Mouse (Mus musculus) frontal cortex, adult (tissue): Measurements from ENCODE around the gene Cggbp1.

Experiments
- ATAC-seq: cut with Nextera tagmentation; 2 replicates; pipeline ENCODE4 v1.9.2; 2017; ENCODE audit warnings: mild to moderate bottlenecking, moderate library complexity, mixed read lengths; ENCODE audit not compliant: low TSS enrichment

Cggbp1 gene

DNA sequence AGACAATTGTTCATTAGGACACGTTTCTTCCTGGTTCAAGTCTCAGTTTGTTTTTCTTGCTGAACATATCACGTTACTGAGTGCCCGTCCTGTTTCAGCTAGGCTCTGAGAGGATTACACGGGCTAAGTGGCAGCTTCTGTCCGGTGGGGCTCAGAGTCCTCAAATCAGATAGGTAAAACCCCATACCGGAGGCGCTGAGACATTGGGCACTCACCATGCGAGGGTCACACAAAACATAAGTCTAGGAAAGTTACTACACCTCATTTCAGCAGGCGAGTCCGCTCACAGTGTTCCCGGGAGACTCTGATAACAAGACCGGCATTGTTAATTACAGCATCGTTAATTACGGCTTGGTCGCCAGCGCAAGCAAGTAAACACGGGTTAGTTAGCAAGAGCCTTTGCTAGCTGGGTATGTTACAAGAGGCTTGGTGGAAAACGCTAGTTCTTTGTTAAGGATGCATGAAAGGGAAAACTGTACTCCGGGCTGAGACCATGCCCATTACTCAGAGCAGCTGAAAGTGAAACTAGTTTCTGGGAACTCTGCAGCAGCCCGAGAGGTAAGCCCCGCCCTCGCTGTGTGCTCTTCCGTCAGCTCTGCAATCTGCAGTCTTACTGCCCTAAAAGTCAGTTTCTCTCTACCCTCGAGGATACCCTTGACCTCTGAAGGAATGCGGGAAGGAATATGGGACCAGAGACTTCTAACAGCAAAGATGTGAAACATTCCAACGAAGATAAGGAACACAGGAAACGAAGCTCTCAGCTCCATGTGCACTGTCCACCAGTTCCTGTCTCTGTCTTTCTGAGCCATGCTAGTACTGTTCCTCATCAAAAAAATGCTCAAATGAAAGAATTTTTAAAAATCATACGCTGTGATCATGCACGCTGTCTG, 21.9 kb downstream of the Cggbp1 start:
- ATAC-seq, result peak; percentile 98

DNA sequence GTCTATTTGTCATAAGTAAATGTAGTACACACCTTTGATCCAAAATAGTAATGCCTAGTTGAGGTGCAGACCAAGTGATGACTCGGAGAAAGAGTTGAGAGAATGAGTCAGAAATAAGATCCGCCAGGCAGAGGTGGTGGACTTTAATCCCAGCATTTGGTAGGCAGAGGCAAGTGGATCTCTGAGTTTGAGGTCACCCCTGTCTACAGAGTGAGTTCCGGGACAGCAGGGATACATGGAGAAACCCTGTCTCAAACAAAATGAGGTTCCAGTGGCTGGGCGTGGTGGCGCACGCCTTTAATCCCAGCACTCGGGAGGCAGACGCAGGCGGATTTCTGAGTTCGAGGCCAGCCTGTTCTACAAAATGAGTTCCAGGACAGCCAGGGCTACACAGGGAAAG, 23.6 kb downstream of the Cggbp1 start:
- no peak for ATAC-seq

DNA sequence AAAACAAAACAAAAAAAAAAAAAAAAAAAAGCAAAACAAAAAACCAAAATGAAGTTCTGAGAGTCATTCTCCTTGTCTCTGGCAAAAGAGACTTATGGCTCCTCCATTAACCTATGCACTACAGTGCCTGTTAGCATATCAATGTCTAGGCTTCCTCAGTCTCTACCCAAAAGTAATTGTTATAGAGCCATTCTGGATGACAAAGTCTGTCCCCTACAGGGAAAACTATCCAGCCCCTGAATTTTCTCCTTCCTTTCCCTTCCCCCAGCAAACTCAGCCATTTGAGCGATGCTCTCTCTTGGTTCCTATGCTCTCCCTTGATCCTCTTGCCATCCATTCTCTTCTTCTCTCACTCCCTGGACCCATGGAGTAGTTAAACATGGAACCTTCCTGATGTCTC, 24.0 kb downstream of the Cggbp1 start:
- no peak for ATAC-seq

DNA sequence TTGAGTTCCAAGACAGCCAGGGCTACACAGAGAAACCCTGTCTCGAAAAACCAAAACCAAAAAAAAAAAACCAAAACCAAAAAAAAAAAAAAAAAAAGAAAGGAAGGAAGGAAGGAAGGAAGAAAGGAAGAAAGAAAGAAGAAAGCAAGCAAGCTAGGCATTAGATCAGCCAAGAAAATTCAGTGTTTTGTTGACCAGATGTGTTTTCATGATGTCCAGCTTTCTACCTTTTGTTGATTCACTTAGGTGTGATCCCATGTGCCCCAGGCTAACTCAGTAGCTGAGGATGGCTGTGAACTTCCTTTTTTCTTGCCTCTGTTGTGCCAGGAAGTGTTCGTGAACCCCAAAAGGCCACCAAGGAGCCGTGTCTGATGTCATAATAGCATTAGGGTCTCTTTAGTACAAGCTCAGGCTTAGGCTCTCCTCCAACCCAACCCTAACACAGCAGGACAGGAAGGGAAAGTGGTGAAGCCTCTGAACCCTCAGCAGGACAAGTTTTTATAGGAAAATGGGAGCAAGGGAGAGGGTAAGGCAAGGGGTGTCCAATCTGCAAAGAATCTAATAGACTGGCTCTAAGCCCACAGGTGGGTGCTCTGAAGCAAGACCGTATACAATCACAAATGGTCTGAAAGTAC, 25.0 kb downstream of the Cggbp1 start:
- ATAC-seq, result no peak

DNA sequence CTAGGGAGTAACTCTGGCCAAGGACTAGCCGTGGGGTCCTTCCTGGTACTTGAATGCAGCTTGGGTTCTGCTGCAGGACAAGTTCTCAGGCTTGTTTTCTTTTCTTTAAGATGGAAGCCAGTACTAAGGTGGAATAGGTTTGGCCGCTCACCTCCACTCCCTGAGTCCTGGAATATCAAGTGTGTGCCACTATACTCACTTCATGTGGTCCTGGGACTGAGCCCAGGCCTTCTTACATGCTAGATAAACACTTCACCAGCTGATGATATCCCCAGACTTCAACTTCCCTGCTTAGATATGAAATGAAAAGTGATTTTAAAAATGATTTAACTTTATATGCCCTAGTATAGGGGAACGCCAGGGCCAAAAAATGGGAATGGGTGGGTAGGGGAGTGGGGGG, 25.5 kb downstream of the Cggbp1 start:
- no peak for ATAC-seq

DNA sequence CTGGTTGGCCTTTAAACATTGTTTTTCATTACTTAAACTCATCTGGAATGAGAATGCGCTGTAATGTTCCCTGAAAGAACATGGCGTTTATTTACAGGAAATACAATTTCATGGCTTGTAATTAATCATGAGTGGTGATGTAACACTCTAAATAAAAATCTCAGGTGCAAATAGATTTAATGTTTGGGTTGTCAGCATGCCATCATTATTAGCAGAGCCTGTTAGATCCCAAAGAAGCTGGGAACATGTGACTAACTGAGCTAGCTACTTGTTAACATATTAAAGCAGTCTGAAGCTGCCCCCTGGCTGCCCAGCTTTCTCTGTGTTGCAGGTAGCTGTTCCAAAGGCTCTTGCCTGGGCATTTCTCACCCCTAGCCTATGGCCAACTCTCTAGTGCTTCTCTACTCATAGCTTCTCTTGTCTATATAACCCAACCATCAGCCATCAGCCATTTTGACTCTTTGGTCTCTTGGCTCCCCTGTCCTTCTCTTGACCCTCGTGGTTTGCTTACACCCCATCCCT, 26.9 kb downstream of the Cggbp1 start:
- no peak for ATAC-seq

DNA sequence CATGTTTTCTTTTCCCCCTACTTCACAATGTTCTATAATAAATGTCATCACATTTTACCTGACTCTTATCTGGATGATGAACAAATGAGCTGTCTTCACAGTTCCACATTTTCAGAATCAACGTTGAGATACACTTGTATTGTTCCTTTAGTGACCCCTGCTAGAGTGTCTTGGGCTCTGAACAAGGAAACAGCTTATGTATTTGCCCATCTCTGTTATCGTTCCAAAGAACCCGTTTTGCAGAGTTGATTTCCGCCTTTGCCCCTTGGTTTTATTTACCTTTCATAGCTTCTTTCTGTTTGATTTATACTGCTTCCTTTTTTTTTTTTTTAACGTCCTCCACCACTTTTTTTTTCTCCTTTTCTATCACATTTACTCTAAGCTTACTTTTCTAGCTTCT, 27.9 kb downstream of the Cggbp1 start:
- no peak for ATAC-seq

DNA sequence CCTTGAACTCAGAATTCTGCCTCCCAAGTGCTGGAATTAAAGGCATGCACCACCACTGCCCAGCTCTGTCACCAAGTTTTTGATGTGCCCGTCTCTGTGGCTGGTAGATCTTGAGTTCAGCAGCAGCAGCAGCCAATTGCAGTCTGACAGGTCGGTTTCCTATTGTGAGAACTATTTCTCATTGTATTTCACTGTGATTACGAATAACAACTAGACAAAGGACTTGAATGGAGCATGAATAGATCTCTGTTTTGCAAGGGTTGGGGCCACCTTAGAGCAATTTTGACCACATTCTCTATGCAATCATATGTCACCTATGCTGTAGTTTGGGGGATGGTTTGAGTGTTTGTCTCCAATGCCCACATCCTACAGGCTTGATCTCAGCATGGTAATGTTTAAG, 29.2 kb downstream of the Cggbp1 start:
- ATAC-seq, result no peak

DNA sequence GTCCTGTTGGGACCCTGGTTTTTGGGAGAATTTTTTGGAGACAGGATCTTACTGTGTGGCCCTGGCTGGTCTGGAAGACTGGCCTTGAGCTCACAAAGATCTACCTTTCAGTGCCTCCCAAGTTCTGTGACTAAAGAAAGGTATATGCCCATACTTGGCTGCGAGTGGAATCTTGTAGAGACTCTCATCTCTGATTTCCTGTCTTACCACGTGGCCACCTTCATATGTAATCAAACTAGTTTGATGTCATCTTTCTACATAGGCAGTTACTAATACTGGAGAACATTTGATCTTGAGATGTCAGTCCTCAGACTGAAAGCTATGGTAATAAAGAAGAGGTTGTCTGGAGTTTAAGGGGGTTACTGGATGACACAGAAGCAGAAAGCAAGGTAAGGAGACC, 29.6 kb downstream of the Cggbp1 start:
- ATAC-seq, result no peak

DNA sequence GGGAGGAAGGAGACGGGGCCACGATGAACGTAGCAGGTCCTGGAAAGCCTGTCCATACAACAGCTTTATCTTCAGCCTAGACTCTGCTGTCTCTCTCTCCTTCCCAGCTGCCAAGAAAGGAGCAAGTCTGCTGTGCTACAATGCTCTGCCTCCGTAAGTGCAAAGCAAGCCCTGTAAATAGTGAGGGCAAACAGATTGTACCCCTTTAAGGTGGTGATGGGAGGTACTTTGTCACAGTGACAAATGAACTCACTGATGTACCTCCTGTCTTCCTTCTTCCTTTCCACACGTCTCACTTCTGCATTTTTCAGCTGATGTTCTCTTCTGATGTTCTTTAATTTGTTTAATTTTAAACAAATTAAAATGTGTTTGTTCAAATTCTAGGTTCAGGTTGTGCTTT, 32.1 kb downstream of the Cggbp1 start:
- ATAC-seq, result no peak

DNA sequence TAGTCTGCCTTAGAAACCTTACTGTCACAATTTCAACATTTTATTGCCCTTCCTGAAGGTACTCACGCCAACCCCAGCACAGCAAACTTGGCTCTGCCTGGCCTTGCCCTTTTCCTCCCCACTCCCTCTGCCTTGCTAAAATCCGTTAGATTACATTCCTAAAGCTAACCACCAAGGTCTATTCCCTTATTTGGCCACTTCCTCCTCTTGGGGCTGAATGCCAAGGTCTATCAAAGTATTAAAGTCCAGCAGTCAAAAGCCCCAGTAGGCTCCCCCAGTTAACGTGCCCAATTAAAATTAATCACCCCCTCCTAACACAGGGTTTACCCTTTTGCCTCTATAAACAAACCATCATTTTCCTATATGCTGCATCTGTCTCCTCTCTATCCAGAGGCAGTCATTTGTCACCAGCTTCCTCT, 32.6 kb downstream of the Cggbp1 start:
- no peak for ATAC-seq

DNA sequence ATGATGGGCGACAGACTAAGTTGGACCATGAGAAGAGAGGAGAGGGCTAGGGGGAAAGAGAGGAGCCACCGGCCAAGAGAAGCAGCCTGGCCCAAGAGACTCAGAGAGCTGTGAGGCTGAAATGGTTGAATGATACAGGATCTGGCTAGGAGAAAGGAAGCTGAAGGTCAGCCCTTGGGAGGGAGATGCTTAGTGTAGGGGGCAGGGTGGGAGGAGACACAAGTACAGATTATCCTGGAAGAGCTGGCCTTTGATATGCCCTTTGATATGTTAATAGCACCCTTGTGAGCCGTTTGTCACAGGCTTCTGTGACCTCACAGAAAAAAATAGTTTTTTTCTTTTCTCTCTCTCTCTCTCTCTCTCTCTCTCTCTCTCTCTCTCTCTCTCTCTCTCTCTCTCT, 33.3 kb downstream of the Cggbp1 start:
- ATAC-seq, result no peak

DNA sequence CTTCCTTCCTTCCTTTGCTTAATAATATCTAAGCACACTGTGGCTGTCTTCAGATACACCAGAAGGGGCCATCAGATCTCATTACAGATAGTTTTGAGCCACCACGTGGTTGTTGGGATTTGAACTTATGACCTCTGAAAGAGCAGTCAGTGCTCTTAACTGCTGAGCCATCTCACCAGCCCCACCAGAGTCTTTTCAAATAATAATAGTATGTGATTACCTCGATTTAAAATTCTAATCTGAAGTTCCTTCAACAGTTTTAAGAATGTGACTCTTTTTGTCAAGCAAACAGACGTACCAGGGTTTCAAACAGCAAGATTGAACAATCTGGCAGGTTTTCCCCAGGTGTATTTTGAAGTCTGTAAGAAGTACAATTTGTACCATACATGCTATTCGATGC, 33.8 kb downstream of the Cggbp1 start:
- no peak for ATAC-seq

DNA sequence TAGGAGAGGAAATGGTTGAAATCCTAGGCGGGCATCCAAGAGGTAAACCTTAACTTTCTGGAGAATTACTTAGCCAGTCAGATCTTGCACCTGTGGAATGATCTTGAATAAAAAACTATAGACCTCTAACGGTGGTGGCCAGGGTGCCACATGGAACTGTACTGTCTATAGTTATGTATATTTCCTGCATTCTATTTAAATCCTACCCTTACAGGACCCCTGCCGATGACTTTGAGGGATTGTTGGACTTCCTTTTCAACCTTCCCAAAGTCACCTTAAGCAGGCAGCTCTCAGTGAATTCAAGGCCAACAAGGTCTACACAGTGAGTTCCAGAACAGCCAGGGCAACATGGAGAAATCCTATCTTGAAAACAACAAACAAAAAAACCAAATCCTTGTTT, 37.7 kb downstream of the Cggbp1 start:
- no peak for ATAC-seq

DNA sequence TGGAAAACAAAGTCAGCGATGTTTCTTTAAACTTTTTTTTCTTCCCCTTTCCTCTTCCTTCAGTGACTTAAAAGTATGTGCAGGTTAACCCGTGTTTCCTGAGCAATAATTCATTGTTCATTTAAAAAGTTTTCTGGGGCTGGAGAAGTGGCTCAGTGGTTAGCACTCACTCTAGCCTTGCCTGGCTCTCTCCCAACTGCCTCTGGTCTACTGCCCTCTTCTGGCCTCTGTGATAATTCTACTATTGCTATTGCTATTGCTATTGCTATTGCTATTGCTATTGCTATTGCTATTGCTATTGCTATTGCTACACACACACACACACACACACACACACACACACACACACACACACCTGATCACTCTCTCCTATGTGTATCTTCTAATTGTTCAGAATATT, 47.3 kb downstream of the Cggbp1 start:
- ATAC-seq, result no peak

DNA sequence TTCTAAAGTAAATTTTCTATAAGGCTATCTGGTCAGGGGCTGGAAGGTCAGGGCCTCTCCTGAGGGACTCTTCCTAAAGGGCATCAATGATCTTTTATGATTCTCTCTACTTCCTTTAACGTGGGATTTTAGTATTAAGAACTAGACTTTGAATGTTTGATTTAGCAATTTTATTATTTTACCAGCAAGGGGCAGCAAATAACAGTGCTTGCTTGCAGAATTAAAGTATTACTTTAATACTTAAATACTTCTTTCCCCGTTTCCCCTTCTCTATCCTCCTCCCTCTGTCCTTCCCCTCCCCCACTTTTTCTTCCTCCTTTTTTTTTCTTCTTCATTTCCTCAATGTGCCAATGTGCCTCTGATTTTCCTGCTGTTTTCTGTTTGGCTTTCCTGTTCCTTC, 51.5 kb downstream of the Cggbp1 start:
- ATAC-seq, result no peak

DNA sequence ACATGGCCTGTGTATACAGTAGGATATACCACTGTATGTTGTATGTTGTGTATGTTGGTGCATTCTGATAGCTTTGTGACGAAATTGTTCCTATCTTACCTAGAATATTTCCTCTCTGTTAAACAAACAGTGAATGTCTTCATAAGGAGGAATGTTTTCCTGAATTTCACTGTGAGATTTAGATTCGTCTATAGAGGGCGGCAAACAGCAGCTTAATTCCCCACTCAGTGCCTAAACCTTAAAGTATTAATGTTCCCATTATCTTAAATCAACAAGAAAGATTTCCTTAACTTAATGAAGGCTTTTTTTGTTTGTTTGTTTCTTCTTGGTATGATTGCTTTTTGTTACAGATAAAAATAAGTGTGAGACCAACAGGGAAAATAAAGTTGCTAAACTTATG, 55.3 kb downstream of the Cggbp1 start:
- peak; percentile 91 for ATAC-seq

DNA sequence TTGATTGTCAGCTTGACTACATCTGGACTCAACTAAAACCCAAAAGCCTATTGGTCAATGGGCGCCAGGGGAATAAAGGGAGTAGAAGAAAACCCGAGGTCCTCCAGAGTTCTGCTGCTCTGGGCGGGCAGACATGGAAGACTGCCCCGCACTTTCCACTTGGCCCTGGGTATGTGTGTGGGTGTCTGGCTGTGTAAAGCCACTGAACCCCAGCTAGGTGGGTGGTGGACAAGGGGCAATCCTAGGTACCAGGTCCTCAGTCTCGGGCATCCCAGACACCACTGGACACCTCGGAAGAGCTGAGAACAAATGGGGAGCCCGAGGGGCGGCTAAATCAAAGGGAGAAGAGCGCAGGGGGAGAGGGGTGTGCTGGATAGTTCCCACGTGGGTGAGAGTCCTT, 57.0 kb downstream of the Cggbp1 start:
- no peak for ATAC-seq
